Mouse (Mus musculus) liver, embryonic 14.5 days (tissue): ENCODE measurements around the gene Arpp21.

Experiments used
- CTCF ChIP-seq: IDR thresholded peaks from 2 replicates; pipeline ENCODE4 v1.5.1; 2016; ENCODE audit warnings: antibody characterized with exemption, low read depth, control low read depth
- EP300 ChIP-seq: IDR thresholded peaks from 2 replicates; pipeline ENCODE4 v1.6.1; 2016; ENCODE audit warnings: antibody characterized with exemption, low read depth

- TF ChIP-seq EP300 (no peak), CTCF (no peak)
Observed at GRCm38 (mm10) chr9:112160981-112161380, 74.8 kb downstream of the Arpp21 start.
